Mouse (Mus musculus) layer of hippocampus, adult 11-12 months (tissue): ENCODE measurements around the gene Tsen34.
"Not testable (repeated sequence)": the region's sequence is repeated elsewhere in the genome, so short reads cannot be mapped to it uniquely, and the experiment has no call there.

Experiments used
- DNase-seq: peaks from one replicate; pipeline ENCODE4 v3.0.0; 2022; ENCODE audit warnings: low spot score

Tsen34 gene

DNA sequence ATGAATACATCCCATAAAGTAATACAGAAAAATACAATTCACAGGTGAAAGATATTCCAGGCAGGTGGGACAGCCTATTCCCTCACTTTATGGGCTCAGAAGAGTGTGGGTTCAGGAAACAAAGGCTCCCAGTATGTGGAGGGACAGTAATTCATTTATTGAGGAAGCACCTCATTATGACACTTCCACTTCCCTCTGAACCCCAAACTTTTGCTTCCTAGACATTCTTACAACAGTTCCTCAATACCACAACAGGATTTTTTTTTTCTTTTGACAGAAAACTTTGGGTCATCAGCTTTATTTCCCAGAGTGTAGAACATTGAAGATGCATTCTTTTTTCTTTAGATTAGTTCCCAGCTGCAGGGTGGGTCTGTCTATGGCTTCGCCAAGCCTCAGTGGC lies 40.0 kb downstream of the Tsen34 start:
- not testable (repeated sequence) for DNase-seq
